Mouse (Mus musculus): Measurements from ENCODE around the gene Olfr1148. TPM values are rescaled to one million over a fixed set of nuclear protein-coding genes. Genes with fewer than 3 reads are reported as not detected.

Gene Olfr1148
- not detected for polyA plus RNA-seq (2017; shearing (Covaris generic))

- ATAC-seq: no peak
These were observed at the start of gene Olfr1148 for GRCm38 (mm10) chr2:87830233-87830632. Gene Olfr1148, plus strand, starts transcription at chr2:87830533.

GRCm38 (mm10) chr2:87800292-87800691, 30.0 kb upstream of the Olfr1148 start, which contains the start of gene Olfr1143:
Gene Olfr1143, plus strand, starts transcription at chr2:87800592.
- ATAC-seq: no peak

GRCm38 (mm10) chr2:87809522-87809921, 20.8 kb upstream of the Olfr1148 start, which contains the start of gene Olfr1145:
Gene Olfr1145, plus strand, starts transcription at chr2:87809822.
- ATAC-seq: no peak

GRCm38 (mm10) chr2:87843693-87844092, 13.4 kb downstream of the Olfr1148 start, which contains the start of gene Olfr1150-ps1:
Gene Olfr1150-ps1, plus strand, starts transcription at chr2:87843993.
- ATAC-seq: no peak

- no peak for ATAC-seq
These were observed 25.2 kb downstream of the Olfr1148 start, which contains the start of gene Olfr1151 for GRCm38 (mm10) chr2:87855562-87855961. Gene Olfr1151, plus strand, starts transcription at chr2:87855862.

- no peak for ATAC-seq
These were observed 35.9 kb downstream of the Olfr1148 start, which contains the start of gene Olfr1152 for GRCm38 (mm10) chr2:87866192-87866591. Gene Olfr1152, plus strand, starts transcription at chr2:87866492.

Other genes with a start within 250 kb of the Olfr1148 start
- gene Olfr1130, start 224.3 kb upstream of the Olfr1148 start, polyA plus RNA-seq (2017; shearing (Covaris generic)): not detected
- not detected for gene Olfr1131, start 203.4 kb upstream of the Olfr1148 start, polyA plus RNA-seq (2017; shearing (Covaris generic))
- not detected for gene Olfr1132, start 193.0 kb upstream of the Olfr1148 start, polyA plus RNA-seq (2017; shearing (Covaris generic))
- gene Olfr1133, start 183.2 kb upstream of the Olfr1148 start, polyA plus RNA-seq (2017; shearing (Covaris generic)): not detected
- not detected for gene Olfr1134, start 172.1 kb upstream of the Olfr1148 start, polyA plus RNA-seq (2017; shearing (Covaris generic))
- gene Olfr1135, start 156.9 kb upstream of the Olfr1148 start, polyA plus RNA-seq (2017; shearing (Covaris generic)): not detected
- gene Olfr1136, start 136.6 kb upstream of the Olfr1148 start, polyA plus RNA-seq (2017; shearing (Covaris generic)): not detected
- gene Olfr1137, start 117.4 kb upstream of the Olfr1148 start, polyA plus RNA-seq (2017; shearing (Covaris generic)): not detected
- gene Olfr1138, start 90.6 kb upstream of the Olfr1148 start, polyA plus RNA-seq (2017; shearing (Covaris generic)): not detected
- gene Olfr1140, start 86.8 kb upstream of the Olfr1148 start, polyA plus RNA-seq (2017; shearing (Covaris generic)): not detected
- gene Olfr1141, start 76.5 kb upstream of the Olfr1148 start, polyA plus RNA-seq (2017; shearing (Covaris generic)): not detected
- not detected for gene Olfr152, start 51.0 kb upstream of the Olfr1148 start, polyA plus RNA-seq (2017; shearing (Covaris generic))
- not detected for gene Olfr1143, start 29.9 kb upstream of the Olfr1148 start, polyA plus RNA-seq (2017; shearing (Covaris generic))
- not detected for gene Olfr1145, start 20.7 kb upstream of the Olfr1148 start, polyA plus RNA-seq (2017; shearing (Covaris generic))
- not detected for gene Olfr1150-ps1, start 13.5 kb downstream of the Olfr1148 start, polyA plus RNA-seq (2017; shearing (Covaris generic))
- not detected for gene Olfr1151, start 25.3 kb downstream of the Olfr1148 start, polyA plus RNA-seq (2017; shearing (Covaris generic))
- under 1 TPM in 1 of 2 experiments, not detected in 1; 0.08 TPM for gene Olfr1152, start 36.0 kb downstream of the Olfr1148 start, polyA plus RNA-seq (2017; shearing (Covaris generic))
- gene Olfr1153, start 64.4 kb downstream of the Olfr1148 start, polyA plus RNA-seq (2017; shearing (Covaris generic)): under 1 TPM in 1 of 2 experiments, not detected in 1; 0.34 TPM
- gene Olfr1154, start 74.6 kb downstream of the Olfr1148 start, polyA plus RNA-seq (2017; shearing (Covaris generic)): not detected
- gene Olfr1155, start 114.6 kb downstream of the Olfr1148 start, polyA plus RNA-seq (2017; shearing (Covaris generic)): not detected
- gene Olfr1156, start 122.6 kb downstream of the Olfr1148 start, polyA plus RNA-seq (2017; shearing (Covaris generic)): under 1 TPM in 1 of 2 experiments, not detected in 1; 0.13 TPM
- gene Olfr1157, start 137.8 kb downstream of the Olfr1148 start, polyA plus RNA-seq (2017; shearing (Covaris generic)): under 1 TPM in 1 of 2 experiments, not detected in 1; 0.11 TPM
- gene Olfr74, start 144.1 kb downstream of the Olfr1148 start, polyA plus RNA-seq (2017; shearing (Covaris generic)): not detected
- gene Olfr1158, start 159.6 kb downstream of the Olfr1148 start, polyA plus RNA-seq (2017; shearing (Covaris generic)): not detected
- under 1 TPM in 1 of 2 experiments, not detected in 1; 0.05 TPM for gene Olfr1160, start 177.7 kb downstream of the Olfr1148 start, polyA plus RNA-seq (2017; shearing (Covaris generic))
- gene Olfr1161, start 192.2 kb downstream of the Olfr1148 start, polyA plus RNA-seq (2017; shearing (Covaris generic)): not detected
- gene Olfr73, start 207.2 kb downstream of the Olfr1148 start, polyA plus RNA-seq (2017; shearing (Covaris generic)): not detected
- gene Olfr1162, start 220.6 kb downstream of the Olfr1148 start, polyA plus RNA-seq (2017; shearing (Covaris generic)): under 1 TPM in 1 of 2 experiments, not detected in 1; 0.13 TPM
- gene Olfr1163, start 241.3 kb downstream of the Olfr1148 start, polyA plus RNA-seq (2017; shearing (Covaris generic)): under 1 TPM in 1 of 2 experiments, not detected in 1; 0.32 TPM